Mouse (Mus musculus) monocyte, adult 5-6 weeks (primary cell): ENCODE measurements around the gene En1. TPM values are rescaled to one million over a fixed set of nuclear protein-coding genes. Genes with fewer than 3 reads are reported as not detected.

Experiments
- ATAC-seq: fragments of 153-309, 156-312 bp; replicated peaks from 2 replicates; pipeline ENCODE4 v1.8.0; 2017; ENCODE audit warnings: mild to moderate bottlenecking; ENCODE audit not compliant: low TSS enrichment, insufficient number of reproducible peaks, severe bottlenecking, poor library complexity, low FRiP score
- total RNA-seq: library from RNA; stranded (forward); fragments of 200-1000, 200-491, 200-594 nt; gene quantifications from 3 replicates; pipeline ENCODE4 v1.2.3, GENCODE M21; 2017

Gene En1
- total RNA-seq, 1 experiment from 2014 or later: not detected

DNA sequence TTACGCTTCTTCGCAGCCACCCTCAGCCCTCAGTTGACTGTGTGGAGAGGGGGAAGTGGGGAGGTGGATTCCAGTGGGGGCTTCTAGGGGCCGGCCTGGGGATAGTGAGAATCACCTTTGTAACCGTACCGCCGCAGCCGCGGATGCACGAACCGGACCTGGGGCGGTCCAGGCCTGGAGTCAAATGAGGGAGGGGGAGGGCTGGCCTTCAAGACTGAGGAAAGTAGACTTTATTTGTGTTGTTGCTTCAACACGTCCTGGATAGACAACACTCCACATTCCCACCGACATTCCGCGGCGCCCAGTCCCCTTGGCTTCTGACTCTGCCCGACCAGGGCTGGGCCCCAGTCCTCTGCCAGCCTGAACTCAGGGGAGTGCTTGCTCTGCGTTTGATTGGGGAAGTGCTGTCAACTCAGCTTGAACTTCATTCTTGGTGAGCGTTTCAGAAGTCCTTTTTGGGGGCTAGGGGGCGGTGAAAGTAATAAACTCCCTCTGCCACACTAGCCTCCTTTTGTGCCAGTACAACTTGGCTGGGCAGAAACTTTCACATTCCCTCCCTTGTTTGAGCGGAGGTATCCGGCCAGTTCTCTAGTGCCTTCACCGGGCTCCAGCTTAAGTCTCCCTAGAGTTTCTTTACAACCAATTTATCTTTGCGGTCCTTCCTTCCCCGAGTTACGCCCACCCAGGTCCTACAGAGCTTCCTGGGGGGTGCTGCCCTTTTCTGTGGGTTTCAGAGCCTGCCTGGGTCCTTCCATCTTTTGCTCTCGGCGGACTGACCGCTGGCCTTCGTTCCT lies 12.3 kb downstream of the En1 start:
- no peak for ATAC-seq

- ATAC-seq: no peak
Observed at GRCm38 (mm10) chr1:120615521-120615920, 13.3 kb downstream of the En1 start.

GRCm38 (mm10) chr1:120615927-120616326 lies 13.7 kb downstream of the En1 start:
- ATAC-seq: no peak

GRCm38 (mm10) chr1:120621383-120621782 lies 19.2 kb downstream of the En1 start:
- ATAC-seq: no peak

- no peak for ATAC-seq
Observed at GRCm38 (mm10) chr1:120626930-120627621, 24.9 kb downstream of the En1 start.

DNA sequence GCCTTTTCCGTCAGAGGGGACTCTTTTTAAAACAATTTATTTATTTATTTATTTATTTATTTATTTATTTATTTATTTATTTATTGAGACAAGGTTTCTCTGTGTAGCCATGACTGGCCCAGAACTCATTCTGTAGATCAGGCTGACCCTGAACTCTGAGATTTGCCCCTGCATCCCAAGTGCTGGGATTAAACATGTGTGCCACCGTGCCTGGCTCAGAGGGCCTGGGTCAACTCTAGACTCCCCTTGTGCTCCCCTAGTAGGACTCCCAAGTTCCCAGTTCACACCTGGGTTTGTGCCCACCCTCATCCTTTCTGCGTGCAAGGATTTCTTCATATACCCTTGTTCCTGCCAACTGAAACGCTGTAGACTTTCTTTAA lies 25.4 kb downstream of the En1 start:
- no peak for ATAC-seq

DNA sequence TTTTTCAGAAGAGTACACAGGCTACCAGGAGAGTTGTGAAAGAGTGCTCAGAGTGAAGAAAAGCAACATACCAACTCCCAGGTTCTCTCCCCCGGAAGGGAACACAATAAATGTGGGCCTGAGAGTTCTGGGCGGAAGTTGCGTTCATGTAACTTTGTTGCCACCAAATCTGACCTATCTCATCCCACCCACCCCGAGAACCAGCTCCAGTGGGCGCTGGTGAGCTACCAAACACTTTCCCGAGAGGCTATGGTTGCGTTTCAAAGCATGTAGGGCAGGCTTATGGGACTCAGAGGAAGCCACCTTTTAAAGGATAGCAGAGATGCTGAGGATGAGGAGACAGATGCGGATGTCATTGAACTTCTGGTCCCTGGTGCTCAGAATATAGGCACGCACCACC lies 26.6 kb downstream of the En1 start:
- ATAC-seq: no peak

GRCm38 (mm10) chr1:120643380-120643779 lies 41.2 kb downstream of the En1 start:
- no peak for ATAC-seq

GRCm38 (mm10) chr1:120643848-120644711 lies 41.9 kb downstream of the En1 start:
- ATAC-seq: no peak

DNA sequence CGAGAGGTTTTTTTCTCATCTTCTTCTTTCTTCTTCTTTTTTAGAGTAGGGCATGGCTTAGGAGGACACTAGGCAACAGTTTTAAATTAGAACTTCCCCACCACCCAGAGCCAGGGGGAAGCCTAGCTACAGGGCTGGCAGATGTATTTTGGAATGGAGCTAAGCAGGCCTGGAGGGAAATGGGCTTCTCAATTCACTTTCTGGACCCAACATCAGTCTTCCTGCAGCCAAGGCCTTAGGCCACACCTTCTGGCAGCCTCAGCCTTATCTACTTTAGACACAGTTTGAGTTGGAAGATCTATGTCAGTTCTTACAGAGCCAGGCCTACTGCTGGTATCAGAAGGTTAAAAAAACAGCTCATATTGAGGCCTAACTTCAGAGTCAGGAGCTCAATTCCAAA lies 42.5 kb downstream of the En1 start:
- ATAC-seq: no peak

DNA sequence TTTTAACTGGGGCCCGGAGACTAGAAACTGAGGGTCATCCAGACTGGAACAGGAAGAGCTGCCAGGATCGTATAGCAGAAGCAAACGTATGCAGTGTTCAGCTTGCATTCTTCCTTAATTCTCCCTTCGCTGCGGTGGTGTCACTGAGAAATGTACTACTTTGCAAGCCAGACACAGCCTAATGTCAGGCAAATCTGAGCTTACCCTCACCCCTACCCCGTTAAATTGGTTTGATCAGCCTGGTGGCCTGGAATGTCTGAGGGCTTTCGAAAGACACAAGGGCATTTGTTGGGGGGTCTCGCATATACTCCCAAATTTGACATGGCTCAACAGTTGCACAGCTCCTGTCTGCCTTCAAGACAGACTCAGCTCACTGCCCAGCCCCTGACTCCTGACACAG lies 47.9 kb downstream of the En1 start:
- ATAC-seq: no peak

- ATAC-seq: no peak
Observed at GRCm38 (mm10) chr1:120651997-120652396, 49.8 kb downstream of the En1 start.

- no peak for ATAC-seq
Observed at GRCm38 (mm10) chr1:120654950-120655396, 52.8 kb downstream of the En1 start.

Other genes starting within 250 kb of the En1 start
- gene Marco, start 97.4 kb upstream of the En1 start, total RNA-seq: not detected in 3 replicates